Mouse (Mus musculus): ENCODE measurements at regions not wholly inside any gene's neighbourhood (a gene's known extent, or its start where the extent isn't known, plus 50 kb on each side); places are given as distances from the start of the nearest gene placed in this dataset.

GRCm38 (mm10) chr16:27926361-27926651, 537.6 kb downstream of the Ccdc50 start:
- Histone ChIP-seq H3K36me3 (ENCODE audit: insufficient read depth, low read length) (no peaks in the 10 kb centered on the region), H3K4me2 (ENCODE audit: low read depth, low read length, poor library complexity, severe bottlenecking) (no peak overlapping the region), H3K9ac (replicated peaks; ENCODE audit: low read length, poor library complexity, severe bottlenecking) (no peak overlapping the region), H3K4me1 (ENCODE audit: insufficient read depth, low read length) (no peaks in the 10 kb centered on the region), H3K9me3 (ENCODE audit: low read length) (no peaks in the 10 kb centered on the region), H3K27me3 (ENCODE audit: insufficient read depth, low read length) (no peaks in the 10 kb centered on the region), H3K4me3 (ENCODE audit: low read depth, low read length) (no peak overlapping the region), H3K27ac (ENCODE audit: low read depth, low read length) (no peak overlapping the region)
- DNase-seq (ENCODE audit: low spot score) = no peak
- TF ChIP-seq CTCF (IDR thresholded peaks at IDR 0.05) = no peak
- no peak for ATAC-seq (ENCODE audit: low FRiP score)
- WGBS = 40% methylated on average over 1 of the region's 1 CpGs

- Histone ChIP-seq H3K9ac (replicated peaks; ENCODE audit: low read length, poor library complexity, severe bottlenecking) (no peak overlapping the region), H3K4me1 (ENCODE audit: insufficient read depth, low read length) (no peaks in the 10 kb centered on the region), H3K9me3 (ENCODE audit: low read length) (no peaks in the 10 kb centered on the region), H3K4me2 (ENCODE audit: low read depth, low read length, poor library complexity, severe bottlenecking) (no peak overlapping the region), H3K4me3 (ENCODE audit: low read depth, low read length) (no peak overlapping the region), H3K27me3 (ENCODE audit: insufficient read depth, low read length) (no peaks in the 10 kb centered on the region), H3K36me3 (ENCODE audit: insufficient read depth, low read length) (no peaks in the 10 kb centered on the region), H3K27ac (ENCODE audit: low read depth, low read length) (no peak overlapping the region)
- TF ChIP-seq CTCF (IDR thresholded peaks at IDR 0.05) = no peak
- DNase-seq (ENCODE audit: low spot score) = no peak
- WGBS = 83% methylated on average over 3 of the region's 3 CpGs
- no peak for ATAC-seq (ENCODE audit: low FRiP score)
Observed at GRCm38 (mm10) chr16:27949291-27949690, 560.6 kb downstream of the Ccdc50 start.

DNA sequence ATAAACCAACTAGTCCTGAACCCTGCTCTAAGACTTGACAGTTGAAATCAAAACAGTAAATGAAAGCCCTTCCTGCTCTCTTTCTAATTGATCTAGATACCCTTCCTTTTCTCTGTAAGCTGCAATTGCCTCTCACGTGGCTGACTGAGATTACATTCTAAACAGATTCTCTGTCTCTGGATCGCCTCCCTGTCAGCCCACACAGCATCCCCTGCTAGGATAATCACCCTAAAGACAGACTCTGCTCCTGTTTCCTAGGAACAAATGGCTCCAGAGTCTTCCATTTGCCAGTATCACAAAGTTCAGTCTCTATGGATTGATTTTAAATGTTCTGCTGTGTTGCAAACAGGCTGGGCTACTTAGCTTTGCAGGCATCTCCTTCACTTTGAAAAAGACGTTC, 561.1 kb downstream of the Ccdc50 start:
- no peak overlapping the region for H3K4me3 ChIP-seq (ENCODE audit: low read depth, low read length)
- H3K9ac ChIP-seq (replicated peaks; ENCODE audit: low read length, poor library complexity, severe bottlenecking) = no peak overlapping the region
- H3K4me2 ChIP-seq (ENCODE audit: low read depth, low read length, poor library complexity, severe bottlenecking) = no peak overlapping the region
- H3K27me3 ChIP-seq (ENCODE audit: insufficient read depth, low read length) = no peaks in the 10 kb centered on the region
- no peaks in the 10 kb centered on the region for H3K36me3 ChIP-seq (ENCODE audit: insufficient read depth, low read length)
- H3K27ac ChIP-seq (ENCODE audit: low read depth, low read length) = no peak overlapping the region
- no peak for TF ChIP-seq CTCF (IDR thresholded peaks at IDR 0.05)
- ATAC-seq (ENCODE audit: low FRiP score) (no peak), DNase-seq (ENCODE audit: low spot score) (no peak)
- 16% methylated on average over 3 of the region's 3 CpGs for WGBS
- H3K4me1 ChIP-seq (ENCODE audit: insufficient read depth, low read length) = no peaks in the 10 kb centered on the region
- H3K9me3 ChIP-seq (ENCODE audit: low read length) = no peaks in the 10 kb centered on the region

DNA sequence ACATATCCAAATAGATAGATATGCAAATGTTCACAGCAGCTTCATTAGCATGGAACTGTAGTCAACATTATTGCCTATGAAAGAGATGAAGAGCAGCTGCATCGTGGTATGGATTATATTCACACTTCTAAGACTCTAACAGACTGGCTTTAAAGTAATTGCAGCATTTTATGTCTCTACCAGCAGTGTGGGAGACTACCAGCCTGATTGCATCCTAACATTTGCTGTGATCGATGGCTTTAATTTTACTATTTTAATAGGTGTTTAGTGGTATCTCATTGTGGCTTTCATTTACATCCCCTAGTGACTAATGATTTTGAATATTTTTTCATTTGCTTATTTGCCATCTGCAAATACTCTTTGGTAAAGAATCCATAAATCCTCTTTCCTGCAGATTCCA, 574.1 kb downstream of the Ccdc50 start:
- Histone ChIP-seq H3K27me3 (ENCODE audit: insufficient read depth, low read length) (no peaks in the 10 kb centered on the region), H3K9me3 (ENCODE audit: low read length) (no peaks in the 10 kb centered on the region), H3K27ac (ENCODE audit: low read depth, low read length) (no peak overlapping the region), H3K4me3 (ENCODE audit: low read depth, low read length) (no peak overlapping the region), H3K4me2 (ENCODE audit: low read depth, low read length, poor library complexity, severe bottlenecking) (no peak overlapping the region), H3K9ac (replicated peaks; ENCODE audit: low read length, poor library complexity, severe bottlenecking) (no peak overlapping the region), H3K36me3 (ENCODE audit: insufficient read depth, low read length) (no peaks in the 10 kb centered on the region), H3K4me1 (ENCODE audit: insufficient read depth, low read length) (no peaks in the 10 kb centered on the region)
- TF ChIP-seq CTCF (IDR thresholded peaks at IDR 0.05) = no peak
- ATAC-seq (ENCODE audit: low FRiP score) (no peak), DNase-seq (ENCODE audit: low spot score) (peak; percentile 12)
- 75% methylated on average over 2 of the region's 2 CpGs for WGBS

DNA sequence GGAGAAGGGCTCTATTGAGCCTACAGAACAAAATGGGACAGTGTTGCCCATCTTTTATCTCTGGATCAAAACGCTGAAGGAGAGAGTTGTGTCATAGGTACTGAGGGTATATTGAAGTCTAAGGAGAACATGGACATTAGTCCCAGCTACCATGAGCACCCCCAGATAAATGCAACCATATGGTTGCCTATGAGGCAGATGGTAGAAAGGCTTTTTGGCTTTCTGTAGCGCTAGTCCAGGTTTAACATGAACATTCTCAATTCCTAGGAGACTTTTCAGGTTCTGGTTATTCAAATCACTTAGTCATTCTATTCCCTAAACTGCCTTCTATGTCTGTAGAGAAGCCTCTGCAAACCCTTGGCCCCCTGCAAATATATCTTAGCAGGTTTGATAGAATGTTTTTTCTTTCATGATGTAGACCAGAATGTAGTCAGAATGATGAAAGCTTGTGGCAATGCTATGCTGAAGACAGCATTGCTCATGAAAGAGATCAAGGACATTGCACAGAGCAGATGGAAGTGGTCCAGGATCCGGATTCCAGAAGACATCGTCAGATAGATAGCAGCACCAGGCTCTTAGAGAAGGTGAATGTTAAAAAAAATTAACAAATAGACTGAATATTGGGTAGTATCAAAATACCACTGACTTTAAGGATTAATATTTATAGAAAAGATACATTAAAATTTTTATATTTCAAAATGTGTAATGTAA, 590.2 kb downstream of the Ccdc50 start:
- Histone ChIP-seq H3K4me2 (ENCODE audit: low read depth, low read length, poor library complexity, severe bottlenecking) (no peak overlapping the region), H3K4me1 (ENCODE audit: insufficient read depth, low read length) (no peaks in the 10 kb centered on the region), H3K9me3 (ENCODE audit: low read length) (no peaks in the 10 kb centered on the region), H3K9ac (replicated peaks; ENCODE audit: low read length, poor library complexity, severe bottlenecking) (no peak overlapping the region), H3K4me3 (ENCODE audit: low read depth, low read length) (no peak overlapping the region), H3K27me3 (ENCODE audit: insufficient read depth, low read length) (no peaks in the 10 kb centered on the region), H3K36me3 (ENCODE audit: insufficient read depth, low read length) (no peaks in the 10 kb centered on the region), H3K27ac (ENCODE audit: low read depth, low read length) (no peak overlapping the region)
- 91% methylated on average over 4 of the region's 4 CpGs for whole genome bisulfite sequencing
- TF ChIP-seq CTCF (IDR thresholded peaks at IDR 0.05) = no peak
- DNase-seq (ENCODE audit: low spot score) = no peak
- no peak for ATAC-seq (ENCODE audit: low FRiP score)

DNA sequence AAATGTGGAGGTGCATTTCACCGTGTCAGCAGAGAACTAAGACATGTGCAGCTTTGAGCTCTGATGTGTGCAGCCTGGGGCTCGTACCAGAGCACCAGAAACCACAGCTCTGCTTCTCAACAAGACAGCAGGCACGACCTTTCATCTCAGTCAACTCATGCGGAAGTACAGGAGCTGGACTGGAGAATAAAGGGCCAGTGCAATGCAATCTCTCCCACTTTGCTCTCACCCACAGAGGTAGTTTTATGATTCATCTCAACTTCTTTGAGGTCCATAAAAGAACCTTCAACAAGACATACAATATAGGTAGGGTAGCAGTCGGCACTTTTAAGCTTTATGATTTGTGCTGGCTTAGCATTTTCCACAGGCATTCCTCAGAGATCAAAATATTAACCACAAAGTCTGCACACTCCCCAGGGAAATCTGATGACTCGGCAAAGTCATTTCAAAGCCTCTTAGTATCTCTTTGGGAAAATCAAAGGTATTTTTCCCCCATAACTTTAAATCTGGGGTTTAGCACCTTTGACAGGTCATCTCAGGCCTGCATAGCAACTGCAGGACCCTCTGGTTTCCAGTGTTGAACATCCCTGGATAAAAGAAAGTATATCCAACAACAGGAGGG, 626.7 kb downstream of the Ccdc50 start:
- no peak overlapping the region for H3K27ac ChIP-seq (ENCODE audit: low read depth, low read length)
- ATAC-seq (ENCODE audit: low FRiP score) = no peak
- H3K36me3 ChIP-seq (ENCODE audit: insufficient read depth, low read length) = no peaks in the 10 kb centered on the region
- no peak overlapping the region for H3K4me2 ChIP-seq (ENCODE audit: low read depth, low read length, poor library complexity, severe bottlenecking)
- WGBS = 51% methylated on average over 6 of the region's 6 CpGs
- H3K4me3 ChIP-seq (ENCODE audit: low read depth, low read length) = no peak overlapping the region
- H3K9ac ChIP-seq (replicated peaks; ENCODE audit: low read length, poor library complexity, severe bottlenecking) = no peak overlapping the region
- TF ChIP-seq CTCF (IDR thresholded peaks at IDR 0.05) = no peak
- no peaks in the 10 kb centered on the region for H3K27me3 ChIP-seq (ENCODE audit: insufficient read depth, low read length)
- H3K4me1 ChIP-seq (ENCODE audit: insufficient read depth, low read length) = no peaks in the 10 kb centered on the region
- no peak for DNase-seq (ENCODE audit: low spot score)
- H3K9me3 ChIP-seq (ENCODE audit: low read length) = no peaks in the 10 kb centered on the region

Data from midbrain, postnatal 0 days (tissue).